Mouse (Mus musculus): ENCODE measurements around the gene Dctpp1. TPM values are rescaled to one million over a fixed set of nuclear protein-coding genes. Genes with fewer than 3 reads are reported as not detected.

Dctpp1 gene
- polyA plus RNA-seq, 1 experiment from 2014 or later, result 128 TPM

Other genes starting within 250 kb of the Dctpp1 start
- 5.2 and 11.6 TPM in 2 replicates for gene Mvp, start 246.1 kb downstream of the Dctpp1 start, polyA plus RNA-seq (2015; fragmentation: Nextera tagmentation; extraction: Ambion mirVana)
- gene Pagr1b, start 244.2 kb downstream of the Dctpp1 start, polyA plus RNA-seq (2015; fragmentation: Nextera tagmentation; extraction: Ambion mirVana), result 0.79 and 1.2 TPM in 2 replicates
- 52.5 and 80.1 TPM in 2 replicates for gene Pagr1a, start 243.4 kb downstream of the Dctpp1 start, polyA plus RNA-seq (2015; fragmentation: Nextera tagmentation; extraction: Ambion mirVana)
- gene Gm42742, start 239.6 kb downstream of the Dctpp1 start, polyA plus RNA-seq (2015; fragmentation: Nextera tagmentation; extraction: Ambion mirVana), result 18.8 and 54.5 TPM in 2 replicates
- gene Prrt2, start 239.5 kb downstream of the Dctpp1 start, polyA plus RNA-seq (2015; fragmentation: Nextera tagmentation; extraction: Ambion mirVana), result 69.9 and 72.5 TPM in 2 replicates
- 78.1 and 82.6 TPM in 2 replicates for gene Maz, start 233.7 kb downstream of the Dctpp1 start, polyA plus RNA-seq (2015; fragmentation: Nextera tagmentation; extraction: Ambion mirVana)
- gene Kif22, start 218.2 kb downstream of the Dctpp1 start, polyA plus RNA-seq (2015; fragmentation: Nextera tagmentation; extraction: Ambion mirVana), result 20.0 and 40.9 TPM in 2 replicates
- not detected in 2 replicates for gene Zg16, start 173.4 kb downstream of the Dctpp1 start, polyA plus RNA-seq (2015; fragmentation: Nextera tagmentation; extraction: Ambion mirVana)
- 2.4 and 8.6 TPM in 2 replicates for gene AI467606, start 169.3 kb downstream of the Dctpp1 start, polyA plus RNA-seq (2015; fragmentation: Nextera tagmentation; extraction: Ambion mirVana)
- 0.75 and 1.1 TPM in 2 replicates for gene Qprt, start 138.5 kb downstream of the Dctpp1 start, polyA plus RNA-seq (2015; fragmentation: Nextera tagmentation; extraction: Ambion mirVana)
- gene Spn, start 122.9 kb downstream of the Dctpp1 start, polyA plus RNA-seq (2015; fragmentation: Nextera tagmentation; extraction: Ambion mirVana), result 0.08 and 2.8 TPM in 2 replicates
- 64.2 and 65.8 TPM in 2 replicates for gene Cd2bp2, start 64.7 kb downstream of the Dctpp1 start, polyA plus RNA-seq (2015; fragmentation: Nextera tagmentation; extraction: Ambion mirVana)
- 30.0 and 35.6 TPM in 2 replicates for gene Tbc1d10b, start 52.2 kb downstream of the Dctpp1 start, polyA plus RNA-seq (2015; fragmentation: Nextera tagmentation; extraction: Ambion mirVana)
- 42.1 and 72.2 TPM in 2 replicates for gene Mylpf, start 51.8 kb downstream of the Dctpp1 start, polyA plus RNA-seq (2015; fragmentation: Nextera tagmentation; extraction: Ambion mirVana)
- 47.5 and 48.8 TPM in 2 replicates for gene Zfp553, start 27.6 kb downstream of the Dctpp1 start, polyA plus RNA-seq (2015; fragmentation: Nextera tagmentation; extraction: Ambion mirVana)
- 15.8 and 40.6 TPM in 2 replicates for gene Sept1, start 27.6 kb downstream of the Dctpp1 start, polyA plus RNA-seq (2015; fragmentation: Nextera tagmentation; extraction: Ambion mirVana)
- gene Zfp771, start 16.4 kb downstream of the Dctpp1 start, polyA plus RNA-seq (2015; fragmentation: Nextera tagmentation; extraction: Ambion mirVana), result 72.3 and 83.5 TPM in 2 replicates
- 67.5 and 73.1 TPM in 2 replicates for gene Sephs2, start 13.3 kb upstream of the Dctpp1 start, polyA plus RNA-seq (2015; fragmentation: Nextera tagmentation; extraction: Ambion mirVana)
- gene Itgal, start 35.6 kb upstream of the Dctpp1 start, polyA plus RNA-seq (2015; fragmentation: Nextera tagmentation; extraction: Ambion mirVana), result 0.18 and 5.4 TPM in 2 replicates
- gene Zfp768, start 84.9 kb upstream of the Dctpp1 start, polyA plus RNA-seq (2015; fragmentation: Nextera tagmentation; extraction: Ambion mirVana), result 17.4 and 17.8 TPM in 2 replicates
- 8.1 and 8.5 TPM in 2 replicates for gene Zfp747, start 115.3 kb upstream of the Dctpp1 start, polyA plus RNA-seq (2015; fragmentation: Nextera tagmentation; extraction: Ambion mirVana)
- gene 9130019O22Rik, start 126.5 kb upstream of the Dctpp1 start, polyA plus RNA-seq (2015; fragmentation: Nextera tagmentation; extraction: Ambion mirVana), result 4.4 and 4.8 TPM in 2 replicates
- 5.0 and 5.2 TPM in 2 replicates for gene E430018J23Rik, start 132.9 kb upstream of the Dctpp1 start, polyA plus RNA-seq (2015; fragmentation: Nextera tagmentation; extraction: Ambion mirVana)
- gene Zfp764, start 146.1 kb upstream of the Dctpp1 start, polyA plus RNA-seq (2015; fragmentation: Nextera tagmentation; extraction: Ambion mirVana), result 4.2 and 6.3 TPM in 2 replicates
- 29.2 and 30.6 TPM in 2 replicates for gene Zfp688, start 161.4 kb upstream of the Dctpp1 start, polyA plus RNA-seq (2015; fragmentation: Nextera tagmentation; extraction: Ambion mirVana)
- 13.4 TPM in 2 replicates for gene Zfp689, start 188.4 kb upstream of the Dctpp1 start, polyA plus RNA-seq (2015; fragmentation: Nextera tagmentation; extraction: Ambion mirVana)
- gene Prr14, start 198.9 kb upstream of the Dctpp1 start, polyA plus RNA-seq (2015; fragmentation: Nextera tagmentation; extraction: Ambion mirVana), result 35.9 and 37.5 TPM in 2 replicates
- 10.7 and 12.2 TPM in 2 replicates for gene Fbrs, start 218.5 kb upstream of the Dctpp1 start, polyA plus RNA-seq (2015; fragmentation: Nextera tagmentation; extraction: Ambion mirVana)